Mouse (Mus musculus): Measurements from ENCODE around the gene Ptgir. TPM values are rescaled to one million over a fixed set of nuclear protein-coding genes. Genes with fewer than 3 reads are reported as not detected.

Ptgir gene
- polyA plus RNA-seq, 1 experiment from 2014 or later: 1.2 TPM

GRCm38 (mm10) chr7:16876006-16876405 lies 30.3 kb upstream of the Ptgir start:
- Histone ChIP-seq H3K4me3 (peak overlapping the region; percentile 85), H3K4me2 (peak overlapping the region; percentile 80), H3K9me3 (no peaks in the 10 kb centered on the region), H3K36me3 (peaks cover 30% of the 10 kb centered on the region), H3K27ac (peak overlapping the region; percentile 93), H3K9ac (peak overlapping the region; percentile 91), H3K27me3 (no peaks in the 10 kb centered on the region), H3K4me1 (peaks cover 27% of the 10 kb centered on the region)
- WGBS: 4% methylated on average over 11 of the region's 11 CpGs
- no peak for ATAC-seq (ENCODE audit: insufficient number of reproducible peaks, insufficient read depth, low FRiP score, low TSS enrichment, low read depth)

GRCm38 (mm10) chr7:16876608-16877007 lies 29.7 kb upstream of the Ptgir start:
- Histone ChIP-seq H3K4me2 (peak overlapping the region; percentile 80), H3K27me3 (no peaks in the 10 kb centered on the region), H3K4me1 (peaks cover 27% of the 10 kb centered on the region), H3K36me3 (peaks cover 31% of the 10 kb centered on the region), H3K27ac (peak overlapping the region; percentile 93), H3K9ac (peak overlapping the region; percentile 91), H3K9me3 (no peaks in the 10 kb centered on the region), H3K4me3 (peak overlapping the region; percentile 85)
- ATAC-seq (ENCODE audit: insufficient number of reproducible peaks, insufficient read depth, low FRiP score, low TSS enrichment, low read depth): peak; percentile 11; the same call in 1 of the 2 replicates
- 2% methylated on average over 13 of the region's 13 CpGs for WGBS

GRCm38 (mm10) chr7:16877717-16878116 lies 28.6 kb upstream of the Ptgir start:
- H3K4me2 ChIP-seq: no peak overlapping the region
- H3K4me1 ChIP-seq: peaks cover 27% of the 10 kb centered on the region
- no peak overlapping the region for H3K9ac ChIP-seq
- H3K9me3 ChIP-seq: no peaks in the 10 kb centered on the region
- no peak overlapping the region for H3K4me3 ChIP-seq
- H3K27me3 ChIP-seq: no peaks in the 10 kb centered on the region
- WGBS: 78% methylated on average over 3 of the region's 3 CpGs
- peaks cover 34% of the 10 kb centered on the region for H3K36me3 ChIP-seq
- H3K27ac ChIP-seq: no peak overlapping the region
- ATAC-seq (ENCODE audit: insufficient number of reproducible peaks, insufficient read depth, low FRiP score, low TSS enrichment, low read depth): no peak

- H3K27me3 ChIP-seq: peaks cover under 1% of the 10 kb centered on the region; the same call in 1 of the 2 replicates
- H3K9ac ChIP-seq: peak overlapping the region; percentile 16
- H3K4me2 ChIP-seq: no peak overlapping the region
- H3K27ac ChIP-seq: peak overlapping the region; percentile 74
- H3K4me1 ChIP-seq: peaks cover 25% of the 10 kb centered on the region
- WGBS: 23% methylated on average over 7 of the region's 9 CpGs
- peaks cover under 1% of the 10 kb centered on the region; the same call in 1 of the 2 replicates for H3K9me3 ChIP-seq
- no peak for ATAC-seq (ENCODE audit: insufficient number of reproducible peaks, insufficient read depth, low FRiP score, low TSS enrichment, low read depth)
- H3K4me3 ChIP-seq: no peak overlapping the region
- peaks cover 57% of the 10 kb centered on the region for H3K36me3 ChIP-seq
Observed at GRCm38 (mm10) chr7:16879796-16880547, 26.3 kb upstream of the Ptgir start.

GRCm38 (mm10) chr7:16880615-16881014 lies 25.7 kb upstream of the Ptgir start:
- H3K4me3 ChIP-seq: no peak overlapping the region
- peaks cover 25% of the 10 kb centered on the region for H3K4me1 ChIP-seq
- H3K27me3 ChIP-seq: peaks cover 4% of the 10 kb centered on the region; the same call in 1 of the 2 replicates
- no peak overlapping the region for H3K4me2 ChIP-seq
- peaks cover 63% of the 10 kb centered on the region for H3K36me3 ChIP-seq
- peak overlapping the region; percentile 74 for H3K27ac ChIP-seq
- H3K9ac ChIP-seq: peak overlapping the region; percentile 16
- no peak for ATAC-seq (ENCODE audit: insufficient number of reproducible peaks, insufficient read depth, low FRiP score, low TSS enrichment, low read depth)
- 19% methylated on average over 5 of the region's 5 CpGs for WGBS
- peaks cover 7% of the 10 kb centered on the region for H3K9me3 ChIP-seq

GRCm38 (mm10) chr7:16883162-16883561 lies 23.1 kb upstream of the Ptgir start:
- peaks cover 12% of the 10 kb centered on the region for H3K9me3 ChIP-seq
- H3K27me3 ChIP-seq: peaks cover 11% of the 10 kb centered on the region; the same call in 1 of the 2 replicates
- no peak overlapping the region for H3K4me2 ChIP-seq
- H3K4me3 ChIP-seq: no peak overlapping the region
- H3K4me1 ChIP-seq: peaks cover 16% of the 10 kb centered on the region; the same call in 1 of the 2 replicates
- no peak overlapping the region for H3K9ac ChIP-seq
- H3K27ac ChIP-seq: no peak overlapping the region
- WGBS: 94% methylated on average over 6 of the region's 6 CpGs
- peaks cover 84% of the 10 kb centered on the region for H3K36me3 ChIP-seq
- ATAC-seq (ENCODE audit: insufficient number of reproducible peaks, insufficient read depth, low FRiP score, low TSS enrichment, low read depth): no peak

- Histone ChIP-seq H3K9me3 (peaks cover 12% of the 10 kb centered on the region), H3K27ac (no peak overlapping the region), H3K9ac (no peak overlapping the region), H3K27me3 (peaks cover 11% of the 10 kb centered on the region; the same call in 1 of the 2 replicates), H3K4me2 (no peak overlapping the region), H3K36me3 (peaks cover 72% of the 10 kb centered on the region), H3K4me3 (no peak overlapping the region), H3K4me1 (peaks cover 16% of the 10 kb centered on the region; the same call in 1 of the 2 replicates)
- no peak for ATAC-seq (ENCODE audit: insufficient number of reproducible peaks, insufficient read depth, low FRiP score, low TSS enrichment, low read depth)
- WGBS: 45% methylated on average over 4 of the region's 4 CpGs
Observed at GRCm38 (mm10) chr7:16884334-16884733, 22.0 kb upstream of the Ptgir start.

- WGBS: 16% methylated on average over 91 of the region's 95 CpGs
Observed at GRCm38 (mm10) chr7:16885271-16885776, 21.0 kb upstream of the Ptgir start.

GRCm38 (mm10) chr7:16885905-16886304 lies 20.4 kb upstream of the Ptgir start:
- Histone ChIP-seq H3K27ac (no peak overlapping the region), H3K9ac (0 out of 2 replicates have a peak overlapping the region, but pooled peaks have one; percentile 11), H3K4me1 (peaks cover 16% of the 10 kb centered on the region), H3K27me3 (peaks cover 11% of the 10 kb centered on the region; the same call in 1 of the 2 replicates), H3K4me2 (peak overlapping the region; percentile 48), H3K9me3 (peaks cover 12% of the 10 kb centered on the region), H3K36me3 (peaks cover 68% of the 10 kb centered on the region), H3K4me3 (peak overlapping the region; percentile 32)
- WGBS: 58% methylated on average over 59 of the region's 59 CpGs
- no peak for ATAC-seq (ENCODE audit: insufficient number of reproducible peaks, insufficient read depth, low FRiP score, low TSS enrichment, low read depth)

More at GRCm38 (mm10) chr7:16885271-16885776, 21.0 kb upstream of the Ptgir start:
- no peak for ATAC-seq (ENCODE audit: insufficient number of reproducible peaks, insufficient read depth, low FRiP score, low TSS enrichment, low read depth)
- Histone ChIP-seq H3K27ac (0 out of 2 replicates have a peak overlapping the region, but pooled peaks have one; percentile 12), H3K36me3 (peaks cover 70% of the 10 kb centered on the region), H3K27me3 (peaks cover 11% of the 10 kb centered on the region; the same call in 1 of the 2 replicates), H3K9ac (0 out of 2 replicates have a peak overlapping the region, but pooled peaks have one; percentile 11), H3K4me3 (peak overlapping the region; percentile 32), H3K4me2 (peak overlapping the region; percentile 48), H3K9me3 (peaks cover 12% of the 10 kb centered on the region), H3K4me1 (peaks cover 16% of the 10 kb centered on the region)

- peaks cover 59% of the 10 kb centered on the region for H3K4me1 ChIP-seq
Observed at GRCm38 (mm10) chr7:16890536-16890935, 15.8 kb upstream of the Ptgir start.

GRCm38 (mm10) chr7:16890944-16891343 lies 15.3 kb upstream of the Ptgir start:
- peak overlapping the region; percentile 62 for H3K9ac ChIP-seq
- peak; percentile 85 for ATAC-seq (ENCODE audit: insufficient number of reproducible peaks, insufficient read depth, low FRiP score, low TSS enrichment, low read depth)

More at GRCm38 (mm10) chr7:16890536-16890935, 15.8 kb upstream of the Ptgir start:
- peak overlapping the region; percentile 98 for H3K27ac ChIP-seq
- peak overlapping the region; percentile 62 for H3K9ac ChIP-seq
- peaks cover 7% of the 10 kb centered on the region for H3K9me3 ChIP-seq
- peaks cover 23% of the 10 kb centered on the region for H3K36me3 ChIP-seq
- H3K27me3 ChIP-seq: peaks cover 16% of the 10 kb centered on the region; the same call in 1 of the 2 replicates
- peak; percentile 0; the same call in 1 of the 2 replicates for ATAC-seq (ENCODE audit: insufficient number of reproducible peaks, insufficient read depth, low FRiP score, low TSS enrichment, low read depth)
- peak overlapping the region; percentile 72 for H3K4me2 ChIP-seq
- peak overlapping the region; percentile 44 for H3K4me3 ChIP-seq
- 9% methylated on average over 6 of the region's 6 CpGs for WGBS

More at GRCm38 (mm10) chr7:16890944-16891343, 15.3 kb upstream of the Ptgir start:
- H3K4me3 ChIP-seq: peak overlapping the region; percentile 44
- WGBS: under 1% methylated on average over 23 of the region's 23 CpGs
- H3K36me3 ChIP-seq: peaks cover 19% of the 10 kb centered on the region
- peaks cover 13% of the 10 kb centered on the region; the same call in 1 of the 2 replicates for H3K27me3 ChIP-seq
- H3K4me1 ChIP-seq: peaks cover 60% of the 10 kb centered on the region
- H3K4me2 ChIP-seq: peak overlapping the region; percentile 72
- peak overlapping the region; percentile 98 for H3K27ac ChIP-seq
- peaks cover 3% of the 10 kb centered on the region for H3K9me3 ChIP-seq
